Mouse (Mus musculus) lung, embryonic 16.5 days (tissue): ENCODE results near the gene Pck2. TPM values are rescaled to one million over a fixed set of nuclear protein-coding genes. Genes with fewer than 3 reads are reported as not detected.

ENCODE experiments used
- ATAC-seq: fragments of 200-750 bp; cut with Nextera tagmentation; 2 replicates; pipeline ENCODE4 v1.8.0; 2017; ENCODE audit warnings: low read depth, mild to moderate bottlenecking, moderate library complexity
- H3K27ac ChIP-seq: fragments of 300-500 bp; sonication (generic); 2 replicates; pipeline ENCODE4 v1.5.1; 2014; ENCODE audit warnings: mild to moderate bottlenecking, control low read depth, low read length
- H3K27me3 ChIP-seq: fragments of 300-500 bp; sonication (generic); 2 replicates; pipeline ENCODE4 v1.6.1; 2014; ENCODE audit warnings: low read depth, low read length, mixed read lengths; ENCODE audit not compliant: control insufficient read depth, insufficient read depth
- H3K36me3 ChIP-seq: fragments of 300-500 bp; sonication (generic); 2 replicates; pipeline ENCODE4 v1.6.1; 2014; ENCODE audit warnings: low read length; ENCODE audit not compliant: control insufficient read depth, insufficient read depth
- H3K4me1 ChIP-seq: fragments of 300-500 bp; sonication (generic); replicated peaks from 2 replicates; pipeline ENCODE4 v1.6.1; 2014; ENCODE audit warnings: low read length, mixed read lengths; ENCODE audit not compliant: control insufficient read depth, insufficient read depth
- H3K4me2 ChIP-seq: fragments of 300-500 bp; sonication (generic); 2 replicates; pipeline ENCODE4 v1.6.1; 2014; ENCODE audit warnings: low read depth, low read length, control low read depth
- H3K4me3 ChIP-seq: fragments of 300-500 bp; sonication (generic); 2 replicates; pipeline ENCODE4 v1.5.1; 2014; ENCODE audit warnings: mild to moderate bottlenecking, low read length, control low read depth
- H3K9ac ChIP-seq: fragments of 300-500 bp; sonication (generic); 2 replicates; pipeline ENCODE4 v1.6.1; 2014; ENCODE audit warnings: low read length, control low read depth
- H3K9me3 ChIP-seq: fragments of 300-500 bp; sonication (generic); 2 replicates; pipeline ENCODE4 v1.6.1; 2016; ENCODE audit warnings: low read length; ENCODE audit not compliant: control insufficient read depth
- WGBS: fragments of 180-500 bp; shearing (Covaris S2); extraction: QIAGEN DNeasy Blood & Tissue Kit; methylation state at CpG from one replicate; pipeline ENCODE4 v1.1.7; 2014; 5-methylcytosine and 5-hydroxymethylcytosine counted together
- polyA plus RNA-seq: library from polyadenylated mRNA; unstranded; fragments of >200 nt; fragmentation: Nextera tagmentation; extraction: Ambion mirVana; gene quantifications from 2 replicates; pipeline ENCODE4 v1.2.1, GENCODE M21; 2015

Pck2 gene
- polyA plus RNA-seq, 1 experiment from 2014 or later, result 69.4 TPM

GRCm38 (mm10) chr14:55598521-55599390 is 58.7 kb downstream of the Pck2 start:
- no peak overlapping the region for H3K9ac ChIP-seq
- no peak overlapping the region for H3K4me2 ChIP-seq
- peaks cover 56% of the 10 kb centered on the region for H3K36me3 ChIP-seq
- WGBS, result 90% methylated on average over 21 of the region's 21 CpGs
- H3K4me1 ChIP-seq, result peaks cover 3% of the 10 kb centered on the region
- ATAC-seq, result no peak
- no peak overlapping the region for H3K27ac ChIP-seq
- H3K27me3 ChIP-seq, result no peaks in the 10 kb centered on the region
- no peaks in the 10 kb centered on the region for H3K9me3 ChIP-seq
- no peak overlapping the region for H3K4me3 ChIP-seq

Other genes with a start within 250 kb of the Pck2 start
- gene Dhrs4, start 61.5 kb upstream of the Pck2 start, polyA plus RNA-seq, result 101 and 106 TPM in 2 replicates
- 0.98 and 2.0 TPM in 2 replicates for gene Carmil3, start 49.6 kb upstream of the Pck2 start, polyA plus RNA-seq
- 0.19 and 0.29 TPM in 2 replicates for gene Cpne6, start 29.8 kb upstream of the Pck2 start, polyA plus RNA-seq
- gene Nrl, start 15.3 kb upstream of the Pck2 start, polyA plus RNA-seq, result not detected in 2 replicates
- gene Dcaf11, start 19.7 kb downstream of the Pck2 start, polyA plus RNA-seq, result 72.9 and 81.6 TPM in 2 replicates
- 1.3 and 2.4 TPM in 2 replicates for gene A730061H03Rik, start 20.1 kb downstream of the Pck2 start, polyA plus RNA-seq
- gene Fitm1, start 35.4 kb downstream of the Pck2 start, polyA plus RNA-seq, result 4.7 and 5.2 TPM in 2 replicates
- gene Psme1, start 37.9 kb downstream of the Pck2 start, polyA plus RNA-seq, result 175 and 179 TPM in 2 replicates
- gene Emc9, start 45.0 kb downstream of the Pck2 start, polyA plus RNA-seq, result 6.4 and 7.3 TPM in 2 replicates
- 247 and 250 TPM in 2 replicates for gene Psme2, start 50.8 kb downstream of the Pck2 start, polyA plus RNA-seq
- 17.6 and 18.1 TPM in 2 replicates for gene Rnf31, start 51.4 kb downstream of the Pck2 start, polyA plus RNA-seq
- 12.9 and 15.6 TPM in 2 replicates for gene Irf9, start 63.3 kb downstream of the Pck2 start, polyA plus RNA-seq
- 23.0 and 23.4 TPM in 2 replicates for gene Rec8, start 77.8 kb downstream of the Pck2 start, polyA plus RNA-seq
- gene Ipo4, start 95.7 kb downstream of the Pck2 start, polyA plus RNA-seq, result 72.5 and 78.7 TPM in 2 replicates
- gene Gm49378, start 97.6 kb downstream of the Pck2 start, polyA plus RNA-seq, result 1.5 and 1.8 TPM in 2 replicates
- 121 and 125 TPM in 2 replicates for gene Tm9sf1, start 103.5 kb downstream of the Pck2 start, polyA plus RNA-seq
- 0.73 and 0.74 TPM in 2 replicates for gene Tssk4, start 109.9 kb downstream of the Pck2 start, polyA plus RNA-seq
- 52.0 and 57.0 TPM in 2 replicates for gene Mdp1, start 120.2 kb downstream of the Pck2 start, polyA plus RNA-seq
- 62.2 and 67.1 TPM in 2 replicates for gene Gmpr2, start 131.7 kb downstream of the Pck2 start, polyA plus RNA-seq
- gene Nedd8, start 131.9 kb downstream of the Pck2 start, polyA plus RNA-seq, result 499 and 508 TPM in 2 replicates
- gene Tinf2, start 141.6 kb downstream of the Pck2 start, polyA plus RNA-seq, result 45.5 and 46.2 TPM in 2 replicates
- gene Tgm1, start 173.7 kb downstream of the Pck2 start, polyA plus RNA-seq, result 3.2 and 6.0 TPM in 2 replicates
- 34.2 and 35.0 TPM in 2 replicates for gene Rabggta, start 182.0 kb downstream of the Pck2 start, polyA plus RNA-seq
- 88.5 and 95.0 TPM in 2 replicates for gene Dhrs1, start 205.4 kb downstream of the Pck2 start, polyA plus RNA-seq
- gene Nop9, start 205.4 kb downstream of the Pck2 start, polyA plus RNA-seq, result 32.6 and 37.8 TPM in 2 replicates
- gene Cideb, start 218.2 kb downstream of the Pck2 start, polyA plus RNA-seq, result 1.0 and 1.5 TPM in 2 replicates
- 0.20 and 0.23 TPM in 2 replicates for gene Ltb4r2, start 221.2 kb downstream of the Pck2 start, polyA plus RNA-seq
- gene Ltb4r1, start 225.7 kb downstream of the Pck2 start, polyA plus RNA-seq, result 2.6 and 3.5 TPM in 2 replicates
- gene Adcy4, start 243.8 kb downstream of the Pck2 start, polyA plus RNA-seq, result 20.0 and 20.8 TPM in 2 replicates
- gene Ripk3, start 248.6 kb downstream of the Pck2 start, polyA plus RNA-seq, result 38.9 and 40.8 TPM in 2 replicates